ENCODE assay signal across 8 mouse cellular contexts in genomic region chr2:152626774-152627591, GRCm38 (mm10). TPM values are rescaled to one million over a fixed set of nuclear protein-coding genes. Genes with fewer than 3 reads are reported as not detected.
DNase-seq lines count a peak whose midpoint lies in the region; ATAC-seq lines count a peak whose summit lies in the region.

Gene Rem1, plus strand, starts transcription at chr2:152626951.

- peak within 1 kb of the TSS; percentile 62 for H3K27ac ChIP-seq in kidney, embryonic 16.5 days (ENCODE audit: low read length)
- no peak within 1 kb of the TSS for H3K27ac ChIP-seq in forebrain, embryonic 12.5 days
- no peak within 1 kb of the TSS for H3K27ac ChIP-seq in hindbrain, embryonic 11.5 days (ENCODE audit: low read depth, low read length)
- no peak within 1 kb of the TSS for H3K27ac ChIP-seq in liver, embryonic 15.5 days (replicated peaks)
- H3K27ac ChIP-seq in neural tube, embryonic 15.5 days (replicated peaks) = no peak within 1 kb of the TSS

- peaks cover 48% of the 10 kb centered on the region for H3K4me1 ChIP-seq in kidney, embryonic 16.5 days (ENCODE audit: insufficient read depth, low read length)
- peaks cover 23% of the 10 kb centered on the region for H3K4me1 ChIP-seq in forebrain, embryonic 12.5 days
- H3K4me1 ChIP-seq in hindbrain, embryonic 11.5 days (replicated peaks; ENCODE audit: control insufficient read depth, insufficient read depth, low read length) = peaks cover 7% of the 10 kb centered on the region; the same call in 1 of the 2 replicates
- peaks cover 9% of the 10 kb centered on the region for H3K4me1 ChIP-seq in liver, embryonic 15.5 days (replicated peaks)
- peaks cover 11% of the 10 kb centered on the region for H3K4me1 ChIP-seq in neural tube, embryonic 15.5 days

- under 1% methylated on average over 58 of the region's 59 CpGs for WGBS in kidney, embryonic 16.5 days
- 2% methylated on average over 59 of the region's 59 CpGs for WGBS in forebrain, embryonic 12.5 days
- under 1% methylated on average over 57 of the region's 59 CpGs for WGBS in hindbrain, embryonic 11.5 days
- WGBS in liver, embryonic 15.5 days (ENCODE audit: insufficient replicate concordance) = 1% methylated on average over 59 of the region's 59 CpGs
- WGBS in neural tube, embryonic 15.5 days = 2% methylated on average over 59 of the region's 59 CpGs

- H3K27me3 ChIP-seq in kidney, embryonic 16.5 days (ENCODE audit: insufficient read depth, low read length) = peaks cover 5% of the 10 kb centered on the region; the same call in 1 of the 2 replicates
- peaks cover 59% of the 10 kb centered on the region for H3K27me3 ChIP-seq in forebrain, embryonic 12.5 days
- H3K27me3 ChIP-seq in hindbrain, embryonic 11.5 days (ENCODE audit: control insufficient read depth, insufficient read depth, low read length) = peaks cover 32% of the 10 kb centered on the region
- peaks cover 74% of the 10 kb centered on the region for H3K27me3 ChIP-seq in liver, embryonic 15.5 days
- peaks cover 45% of the 10 kb centered on the region for H3K27me3 ChIP-seq in neural tube, embryonic 15.5 days (replicated peaks)

- H3K9me3 ChIP-seq in kidney, embryonic 16.5 days (ENCODE audit: low read length) = no peaks in the 10 kb centered on the region
- H3K9me3 ChIP-seq in forebrain, embryonic 12.5 days = no peaks in the 10 kb centered on the region
- H3K9me3 ChIP-seq in hindbrain, embryonic 11.5 days (ENCODE audit: control insufficient read depth, low read length) = no peaks in the 10 kb centered on the region
- no peaks in the 10 kb centered on the region for H3K9me3 ChIP-seq in liver, embryonic 15.5 days (replicated peaks)
- H3K9me3 ChIP-seq in neural tube, embryonic 15.5 days (replicated peaks) = no peaks in the 10 kb centered on the region

- no peak for DNase-seq in kidney, adult 18-20 months
- DNase-seq in hindbrain, embryonic 11.5 days (ENCODE audit: low spot score) = peak; percentile 54
- no peak for DNase-seq in spleen, postnatal 4 days (ENCODE audit: low spot score in 2 of 2)
- no peak for DNase-seq in right cerebral cortex, postnatal 14 days

- H3K4me3 ChIP-seq in kidney, embryonic 16.5 days (ENCODE audit: low read length) = peak within 1 kb of the TSS; percentile 60
- H3K4me3 ChIP-seq in forebrain, embryonic 12.5 days (replicated peaks) = peak within 1 kb of the TSS; percentile 38
- peak within 1 kb of the TSS; percentile 27 for H3K4me3 ChIP-seq in hindbrain, embryonic 11.5 days (ENCODE audit: low read depth, low read length)
- H3K4me3 ChIP-seq in liver, embryonic 15.5 days (replicated peaks) = peak within 1 kb of the TSS; percentile 33
- H3K4me3 ChIP-seq in neural tube, embryonic 15.5 days (replicated peaks) = peak within 1 kb of the TSS; percentile 34

- peak within 1 kb of the TSS; percentile 74 for H3K9ac ChIP-seq in kidney, embryonic 16.5 days (replicated peaks; ENCODE audit: low read length)
- H3K9ac ChIP-seq in forebrain, embryonic 12.5 days = peak within 1 kb of the TSS; percentile 33; the same call in 1 of the 2 replicates
- H3K9ac ChIP-seq in hindbrain, embryonic 11.5 days (ENCODE audit: low read depth, low read length) = no peak within 1 kb of the TSS; the same call in 1 of the 2 replicates
- H3K9ac ChIP-seq in liver, embryonic 15.5 days = no peak within 1 kb of the TSS
- peak within 1 kb of the TSS; percentile 28 for H3K9ac ChIP-seq in neural tube, embryonic 15.5 days (replicated peaks)

- H3K4me2 ChIP-seq in kidney, embryonic 16.5 days (replicated peaks; ENCODE audit: low read depth, low read length) = peak within 1 kb of the TSS; percentile 74
- H3K4me2 ChIP-seq in forebrain, embryonic 12.5 days = peak within 1 kb of the TSS; percentile 60
- H3K4me2 ChIP-seq in hindbrain, embryonic 11.5 days (replicated peaks; ENCODE audit: low read depth, low read length) = peak within 1 kb of the TSS; percentile 55
- peak within 1 kb of the TSS; percentile 45 for H3K4me2 ChIP-seq in liver, embryonic 15.5 days
- H3K4me2 ChIP-seq in neural tube, embryonic 15.5 days = peak within 1 kb of the TSS; percentile 61

- peak; percentile 57 for ATAC-seq in kidney, embryonic 16.5 days (ENCODE audit: low FRiP score, low TSS enrichment)
- ATAC-seq in forebrain, embryonic 12.5 days (ENCODE audit: low FRiP score) = 0 out of 2 replicates have a peak, but pooled peaks have one; percentile 9
- no peak for ATAC-seq in hindbrain, embryonic 11.5 days (ENCODE audit: low FRiP score)
- ATAC-seq in liver, embryonic 15.5 days (ENCODE audit: insufficient read depth) = no peak
- no peak for ATAC-seq in neural tube, embryonic 15.5 days (ENCODE audit: low FRiP score)

- peaks cover 16% of the 10 kb centered on the region; the same call in 1 of the 2 replicates for H3K36me3 ChIP-seq in kidney, embryonic 16.5 days (ENCODE audit: insufficient read depth, low read length)
- H3K36me3 ChIP-seq in forebrain, embryonic 12.5 days (replicated peaks) = no peaks in the 10 kb centered on the region
- no peaks in the 10 kb centered on the region for H3K36me3 ChIP-seq in hindbrain, embryonic 11.5 days (ENCODE audit: control insufficient read depth, insufficient read depth, low read length)
- H3K36me3 ChIP-seq in liver, embryonic 15.5 days (replicated peaks) = no peaks in the 10 kb centered on the region
- no peaks in the 10 kb centered on the region for H3K36me3 ChIP-seq in neural tube, embryonic 15.5 days

RNA-seq across cellular contexts. Expression of gene Rem1, which starts in this region (rescaled TPM):
- polyA plus RNA-seq in kidney, embryonic 16.5 days (2015; fragmentation: Nextera tagmentation; extraction: Ambion mirVana) = 59.1 and 62.6 TPM in 2 replicates
- 0.26 and 0.38 TPM in 2 replicates for polyA plus RNA-seq in forebrain, embryonic 12.5 days (2016; fragmentation: Nextera tagmentation; extraction: Ambion mirVana)
- polyA plus RNA-seq in hindbrain, embryonic 11.5 days (2014; fragmentation: Nextera tagmentation; extraction: Ambion mirVana) = 0.29 and 0.62 TPM in 2 replicates
- 0.58 and 1.1 TPM in 2 replicates for polyA plus RNA-seq in liver, embryonic 15.5 days (2015; fragmentation: Nextera tagmentation; extraction: Ambion mirVana)
- polyA plus RNA-seq in neural tube, embryonic 15.5 days (2015; fragmentation: Nextera tagmentation; extraction: Ambion mirVana) = 0.50 and 3.6 TPM in 2 replicates

Comparison
In these comparisons a context has a peak if more than half of its experiments do, and no peak if none do; other contexts are left out.
1. RNA of gene Rem1 (polyA plus RNA-seq): 59.1 to 62.6 TPM in kidney, embryonic 16.5 days; 0.29 to 0.62 TPM in hindbrain, embryonic 11.5 days, 0.58 to 1.1 TPM in liver, embryonic 15.5 days, 0.50 to 3.6 TPM in neural tube, embryonic 15.5 days and 0.26 to 0.38 TPM in forebrain, embryonic 12.5 days; every median in the first group is over 10 times any median in the second.
2. Peak in ATAC-seq, H3K4me3 ChIP-seq, H3K9ac ChIP-seq and H3K4me2 ChIP-seq in forebrain, embryonic 12.5 days; RNA of the gene not detected or under 1 TPM.
3. Peak in DNase-seq, H3K4me3 ChIP-seq and H3K4me2 ChIP-seq in hindbrain, embryonic 11.5 days; RNA of the gene not detected or under 1 TPM.
4. H3K9ac ChIP-seq: peak in kidney, embryonic 16.5 days (single experiment) and neural tube, embryonic 15.5 days (single experiment); none in hindbrain, embryonic 11.5 days (single experiment) and liver, embryonic 15.5 days (single experiment).
5. Peak in every context shown above with its lines, with median percentiles within 50 percentile points of each other: H3K4me2 ChIP-seq and H3K4me3 ChIP-seq.